Mouse (Mus musculus) CD4-positive helper T cell, adult 2 months (primary cell): ENCODE results near the gene Syt1.

ENCODE experiments used
- DNase-seq: peaks from one replicate; pipeline ENCODE4 v3.0.0-alpha.2; 2012; ENCODE audit warnings: low read depth, missing footprints, low spot score

Syt1 gene

GRCm38 (mm10) chr10:108525506-108525905, 485.3 kb downstream of the Syt1 start:
- no peak for DNase-seq

- DNase-seq, result no peak
These were observed 486.3 kb downstream of the Syt1 start for GRCm38 (mm10) chr10:108524306-108525029.

DNA sequence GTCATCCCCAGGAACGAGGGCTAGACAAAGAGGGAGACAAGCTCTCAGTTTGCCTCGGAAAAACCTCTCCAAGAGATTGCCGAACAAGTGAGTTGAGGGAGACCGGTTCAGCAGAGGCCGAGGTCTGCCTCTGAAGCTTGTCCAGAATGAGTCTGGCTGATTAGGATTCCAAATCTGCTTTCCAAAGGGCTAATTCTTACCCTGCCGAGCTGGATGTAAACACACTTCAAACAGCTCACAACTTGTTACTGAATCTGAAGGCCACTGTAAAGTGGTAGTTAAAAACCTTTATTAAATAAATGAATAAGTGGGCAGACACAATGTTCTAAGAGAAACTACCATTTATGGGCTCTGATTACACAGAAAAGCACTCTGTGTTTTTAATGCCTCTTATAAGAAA, 491.6 kb downstream of the Syt1 start:
- no peak for DNase-seq

- no peak for DNase-seq
These were observed 493.7 kb downstream of the Syt1 start for GRCm38 (mm10) chr10:108517076-108517475.

DNA sequence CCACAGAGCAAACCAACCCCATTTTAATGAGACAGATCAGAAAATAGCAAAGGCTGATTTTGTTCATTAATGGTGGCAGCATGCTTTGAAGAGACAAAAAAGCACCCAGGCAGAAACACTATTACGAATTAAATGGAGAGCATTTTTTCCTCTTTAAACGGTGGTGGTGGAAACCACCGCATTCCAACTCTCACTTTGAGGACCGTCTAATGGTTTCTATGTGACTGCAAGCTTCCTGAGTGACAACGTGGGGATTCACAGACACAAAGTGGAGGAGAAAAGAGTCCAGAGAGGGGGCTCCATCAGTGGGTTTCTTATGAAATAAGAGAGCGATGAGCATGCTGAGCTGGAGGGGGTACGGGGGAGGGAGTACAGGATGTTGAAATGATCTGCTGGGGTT, 496.1 kb downstream of the Syt1 start:
- DNase-seq, result no peak

GRCm38 (mm10) chr10:108509579-108509978, 501.2 kb downstream of the Syt1 start:
- DNase-seq, result no peak

- no peak for DNase-seq
These were observed 503.9 kb downstream of the Syt1 start for GRCm38 (mm10) chr10:108506917-108507316.

GRCm38 (mm10) chr10:108504925-108505324, 505.9 kb downstream of the Syt1 start:
- DNase-seq, result no peak

DNA sequence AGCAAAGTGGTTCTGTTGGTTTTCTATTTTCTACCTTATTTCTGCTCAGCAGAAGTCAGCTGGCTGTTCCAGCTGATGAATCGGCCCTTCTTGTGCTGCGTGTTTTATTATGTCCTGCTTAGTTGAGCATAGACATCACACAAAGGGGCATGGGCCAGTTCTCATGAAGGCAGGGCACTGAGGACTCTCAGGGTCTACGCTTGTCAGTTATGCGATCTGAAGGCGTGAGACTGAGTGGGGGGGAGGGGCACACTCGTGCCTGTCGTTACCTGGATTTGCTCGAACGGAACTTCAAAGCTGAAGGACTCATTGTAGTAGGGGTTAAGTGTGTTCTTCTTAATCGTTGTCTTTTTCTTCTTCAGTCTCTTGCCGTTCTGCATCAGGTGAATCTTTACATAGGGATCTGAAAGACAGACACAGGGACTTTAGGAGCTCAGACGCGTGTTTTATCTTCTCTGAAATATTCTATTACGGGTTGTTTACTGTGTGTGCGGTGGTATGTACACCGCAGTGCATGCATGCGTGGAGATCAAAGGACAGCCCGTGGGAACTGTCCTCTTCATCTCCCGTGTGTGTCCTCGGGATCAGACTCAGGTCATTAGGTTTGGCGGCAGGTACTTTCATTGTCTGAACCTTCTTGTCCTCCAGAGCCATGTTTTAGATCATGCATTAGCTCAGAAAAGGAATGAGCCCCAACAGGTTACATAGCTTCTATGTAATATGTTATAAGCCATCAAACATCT, 506.5 kb downstream of the Syt1 start:
- no peak for DNase-seq

- DNase-seq, result no peak
These were observed 520.6 kb downstream of the Syt1 start for GRCm38 (mm10) chr10:108490231-108490630.

- DNase-seq, result no peak
These were observed 526.8 kb downstream of the Syt1 start for GRCm38 (mm10) chr10:108483991-108484390.

DNA sequence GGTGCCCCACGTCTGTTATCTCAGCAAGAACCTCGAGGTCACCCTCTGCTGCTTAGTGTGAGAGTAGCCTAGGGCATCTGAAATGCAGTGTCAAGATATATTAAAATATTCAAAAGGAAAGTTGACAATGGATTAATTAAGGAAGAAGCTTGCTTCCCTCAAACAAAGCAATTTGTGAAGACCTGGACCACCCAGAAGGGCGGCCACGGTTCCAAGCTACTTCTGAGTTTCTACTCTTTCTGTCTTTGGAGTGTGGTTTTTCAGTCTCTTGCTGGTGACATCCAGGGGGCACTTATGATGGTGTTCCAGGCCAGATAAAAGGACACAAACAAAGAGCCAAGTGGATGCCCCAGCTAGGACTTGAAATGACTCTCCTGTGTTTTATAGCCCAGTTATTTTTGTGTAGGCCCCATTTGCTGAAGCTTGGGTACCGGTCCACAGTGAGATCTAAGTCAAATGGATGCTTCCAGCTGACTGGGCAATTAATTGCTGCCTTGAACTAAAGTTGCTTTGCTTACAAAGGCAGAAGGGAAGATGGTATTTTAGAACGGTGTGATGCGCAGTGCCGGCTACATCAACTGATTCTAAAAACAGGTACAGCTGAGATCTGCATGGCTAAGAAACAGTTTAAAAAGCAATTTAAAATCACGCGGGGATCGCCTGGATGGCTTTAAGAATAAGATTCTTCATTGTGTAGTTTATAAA, 530.5 kb downstream of the Syt1 start:
- DNase-seq, result no peak

- no peak for DNase-seq
These were observed 540.3 kb downstream of the Syt1 start for GRCm38 (mm10) chr10:108470319-108470955.

DNA sequence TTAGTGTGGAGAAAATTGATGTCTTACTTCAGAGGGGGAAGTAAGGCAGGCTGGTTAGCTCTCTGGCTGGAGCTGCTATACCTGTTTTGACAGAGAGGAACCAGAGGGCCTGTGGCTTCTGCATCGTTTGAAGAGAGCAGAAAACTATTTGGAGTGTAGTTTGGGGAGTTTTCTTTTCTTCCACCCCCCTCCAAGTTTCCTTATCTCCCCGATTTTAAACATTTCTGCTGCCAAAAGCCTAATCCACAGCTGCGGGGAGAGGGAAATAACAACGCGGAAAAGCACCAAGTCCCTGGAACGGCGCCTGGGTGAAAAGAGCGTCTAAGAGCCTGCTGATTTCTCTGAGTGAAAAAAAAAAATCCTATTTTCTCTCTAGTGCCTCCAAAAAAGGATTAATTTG, 544.2 kb downstream of the Syt1 start:
- no peak for DNase-seq

- no peak for DNase-seq
These were observed 548.9 kb downstream of the Syt1 start for GRCm38 (mm10) chr10:108461862-108462261.

- DNase-seq, result no peak
These were observed 553.7 kb downstream of the Syt1 start for GRCm38 (mm10) chr10:108457054-108457453.

GRCm38 (mm10) chr10:108455883-108456282, 554.9 kb downstream of the Syt1 start:
- no peak for DNase-seq

DNA sequence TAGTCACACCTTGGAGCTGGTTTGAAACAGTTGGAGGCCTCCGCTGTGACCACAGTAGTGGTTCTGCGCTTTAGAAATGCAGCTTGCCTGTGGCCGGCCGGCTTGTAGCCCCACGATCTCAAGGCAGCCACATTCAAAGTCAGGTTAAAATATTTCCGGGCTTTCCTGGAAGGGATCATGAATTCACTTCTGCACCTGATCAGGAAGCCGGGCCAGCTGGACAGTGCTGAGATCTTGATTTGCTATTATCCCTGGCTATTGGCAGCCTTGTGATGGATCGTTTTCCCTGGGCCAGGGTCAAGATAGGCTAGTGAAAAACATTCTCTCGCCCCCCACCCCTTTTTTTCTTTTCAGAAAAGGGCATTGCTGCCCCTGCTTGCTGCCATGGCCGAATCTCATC, 555.6 kb downstream of the Syt1 start:
- no peak for DNase-seq

DNA sequence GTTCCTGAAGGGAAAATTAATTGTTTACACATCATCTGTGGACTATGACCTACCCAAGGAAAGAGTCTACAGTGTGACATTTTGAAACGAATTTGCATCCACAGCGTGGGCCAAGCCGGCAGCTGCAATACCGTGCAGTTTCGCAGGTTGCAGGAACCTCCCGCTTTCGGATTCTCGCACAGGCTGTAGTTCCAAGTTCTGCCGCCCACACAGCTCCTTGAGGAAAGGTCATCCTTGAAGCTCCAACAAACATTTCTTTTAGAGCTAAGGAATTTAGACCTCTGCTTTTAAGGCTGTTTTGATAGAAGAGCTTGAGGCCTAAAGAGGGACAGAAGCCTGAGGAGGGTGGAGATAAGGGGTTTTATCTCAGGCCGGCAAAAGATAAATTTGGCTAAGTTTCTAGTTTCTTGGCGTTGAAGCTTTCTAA, 556.1 kb downstream of the Syt1 start:
- DNase-seq, result no peak

- no peak for DNase-seq
These were observed 557.2 kb downstream of the Syt1 start for GRCm38 (mm10) chr10:108453561-108453960.

GRCm38 (mm10) chr10:108452421-108452820, 558.4 kb downstream of the Syt1 start:
- DNase-seq, result no peak

DNA sequence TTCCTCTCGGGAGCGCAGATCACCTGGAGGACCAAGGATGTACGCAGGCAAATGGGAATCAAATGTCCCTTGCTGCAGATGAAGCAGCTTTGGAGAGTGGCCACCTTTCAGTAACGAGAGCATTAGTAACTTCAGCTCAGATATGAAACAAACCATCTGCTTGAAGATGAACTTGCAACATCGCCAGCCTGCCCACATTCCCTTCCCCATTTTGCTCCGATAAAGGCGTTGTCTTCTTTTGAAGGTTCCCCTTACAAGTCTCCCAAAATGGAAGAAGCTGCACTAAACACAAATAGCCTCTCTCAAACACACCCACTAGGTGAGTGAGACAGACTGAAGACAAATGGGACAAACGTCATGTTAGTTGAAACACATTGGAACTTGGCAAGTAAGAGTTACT, 559.3 kb downstream of the Syt1 start:
- no peak for DNase-seq
